Mouse (Mus musculus): Measurements from ENCODE around the gene Zfp672.
"Not testable (repeated sequence)": the region's sequence is repeated elsewhere in the genome, so short reads cannot be mapped to it uniquely, and the experiment has no call there.

Zfp672 gene

GRCm38 (mm10) chr11:58330276-58331148, at the start of gene Zfp672, which contains the start of gene Sh3bp5l:
Gene Zfp672 (minus strand): TSS chr11:58330339.
Gene Sh3bp5l (plus strand): TSS chr11:58330724.
- ChIA-PET CTCF (interaction anchor here (0.6 to 1.6 kb wide), 15 partner anchors 11 to 891 kb away, joined by 3 to 8 read pairs (median 3); no protein-coding TSS in a partner anchor), POLR2A (interaction anchor here (0.6 to 3.4 kb wide), 56 partner anchors 8 to 1119 kb away, joined by 3 to 39 read pairs (median 4); partner anchors contain the start of genes Zfp692 (in 3 of the 4), Hist3h2a (in 2 of the 4), Trim11 (in 2 of the 4) and Trim17 (in 2 of the 4))

- ChIA-PET POLR2A (no interaction called here), CTCF (interaction anchor here in 1 of 4 experiments (1.6 kb wide), 1 partner anchor 27 kb away, joined by 4 read pairs; no protein-coding TSS in a partner anchor)
Observed at GRCm38 (mm10) chr11:58379516-58379915, 49.4 kb upstream of the Zfp672 start.

- POLR2A ChIA-PET: interaction anchor here in 1 of 4 experiments (0.6 kb wide), 1 partner anchor 1105 kb away, joined by 5 read pairs; no protein-coding TSS in a partner anchor
- CTCF ChIA-PET: no interaction called here
Observed at GRCm38 (mm10) chr11:58378763-58379278, 48.7 kb upstream of the Zfp672 start, which contains the start of gene Lypd8. Gene Lypd8 (plus strand): TSS chr11:58379043.

DNA sequence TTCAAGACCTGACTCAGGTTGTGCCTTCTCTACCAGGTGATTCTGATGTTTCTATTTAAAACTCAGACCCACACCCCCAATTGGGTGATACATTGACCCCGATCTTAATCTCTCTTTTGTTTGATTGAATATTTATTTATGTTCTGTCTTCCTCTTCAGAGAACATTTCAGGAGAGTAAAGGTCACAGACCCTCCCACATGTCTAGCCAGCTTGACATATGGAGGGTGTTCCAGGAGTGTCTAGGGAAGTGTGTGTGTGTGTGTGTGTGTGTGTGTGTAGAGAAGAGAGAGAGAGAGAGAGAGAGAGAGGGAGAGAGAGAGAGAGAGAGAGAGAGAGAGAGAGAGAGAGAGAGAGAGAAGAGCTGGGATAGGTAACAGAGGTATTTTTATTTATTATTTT, 47.5 kb upstream of the Zfp672 start:
- CTCF ChIA-PET: interaction anchor here in 2 of 4 experiments (0.6 kb wide), 3 partner anchors 108 to 438 kb away, joined by 3 to 5 read pairs (median 4); no protein-coding TSS in a partner anchor

DNA sequence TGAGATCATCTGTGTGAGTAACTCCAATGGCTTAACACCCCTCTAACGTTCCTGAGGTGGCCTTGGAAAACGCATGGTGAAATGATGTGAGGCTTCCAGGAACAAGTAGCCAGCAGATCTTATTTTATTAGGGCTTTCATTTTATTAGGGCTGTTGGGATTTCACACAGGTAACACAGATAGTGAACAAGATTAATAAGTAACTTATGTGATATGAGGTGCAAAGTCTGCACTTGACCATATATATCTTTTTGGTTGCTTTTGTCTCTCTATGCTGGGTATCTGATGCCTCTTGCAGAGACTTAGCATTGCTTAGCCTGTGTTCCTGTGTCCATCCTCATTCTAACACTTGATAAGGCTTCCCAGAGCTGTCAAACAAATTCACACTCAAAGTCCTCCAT, 47.1 kb upstream of the Zfp672 start:
- POLR2A ChIA-PET: interaction anchor here in 1 of 4 experiments (0.6 kb wide), 1 partner anchor 364 kb away, joined by 3 read pairs; no protein-coding TSS in a partner anchor
- CTCF ChIA-PET: no interaction called here

More for the DNA sequence above, 47.5 kb upstream of the Zfp672 start:
- POLR2A ChIA-PET: interaction anchor here in 1 of 4 experiments (0.6 kb wide), 1 partner anchor 364 kb away, joined by 3 read pairs; no protein-coding TSS in a partner anchor

DNA sequence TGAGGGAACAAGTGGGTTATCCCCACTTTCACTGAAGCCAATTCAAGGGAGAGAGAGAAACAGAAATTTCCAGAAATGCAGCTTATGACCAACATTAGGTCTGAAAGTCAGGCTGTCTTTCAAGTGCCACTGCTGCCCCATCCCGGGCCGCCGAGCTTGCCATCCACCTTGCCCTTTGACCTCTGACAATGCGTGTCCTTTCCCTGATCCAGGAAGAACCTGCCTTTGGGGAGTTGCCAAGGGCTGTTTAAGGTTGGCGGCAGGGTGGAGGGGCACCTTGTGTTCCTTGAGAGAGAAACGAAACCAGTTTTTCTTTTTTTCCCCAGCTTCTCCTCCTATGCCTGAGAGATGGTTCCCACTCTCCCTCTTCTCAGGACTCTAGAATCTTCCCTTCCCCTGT, 36.1 kb upstream of the Zfp672 start:
- CTCF ChIA-PET, POLR2A ChIA-PET: not testable (repeated sequence)

GRCm38 (mm10) chr11:58364454-58364853, 34.3 kb upstream of the Zfp672 start:
- CTCF ChIA-PET: interaction anchor here in 1 of 4 experiments (1.0 kb wide), 1 partner anchor 12 kb away, joined by 3 read pairs; no protein-coding TSS in a partner anchor
- POLR2A ChIA-PET: no interaction called here

GRCm38 (mm10) chr11:58362562-58362961, 32.4 kb upstream of the Zfp672 start:
- CTCF ChIA-PET: interaction anchor here in 2 of 4 experiments (0.5 to 1.1 kb wide), 3 partner anchors 9 to 161 kb away, joined by 3 read pairs; no protein-coding TSS in a partner anchor
- POLR2A ChIA-PET: not testable (repeated sequence)

- CTCF ChIA-PET: interaction anchor here in 2 of 4 experiments (0.6 kb wide), 2 partner anchors 15 to 1754 kb away, joined by 3 read pairs; no protein-coding TSS in a partner anchor
Observed at GRCm38 (mm10) chr11:58357844-58358534, 27.9 kb upstream of the Zfp672 start.

GRCm38 (mm10) chr11:58357042-58357441, 26.9 kb upstream of the Zfp672 start:
- ChIA-PET CTCF (interaction anchor here in 1 of 4 experiments (0.6 kb wide), 1 partner anchor 1755 kb away, joined by 3 read pairs; no protein-coding TSS in a partner anchor), POLR2A (interaction anchor here in 1 of 4 experiments (1.6 kb wide), 1 partner anchor 118 kb away, joined by 3 read pairs; no protein-coding TSS in a partner anchor)

More at GRCm38 (mm10) chr11:58357844-58358534, 27.9 kb upstream of the Zfp672 start:
- POLR2A ChIA-PET: interaction anchor here in 1 of 4 experiments (0.6 to 1.2 kb wide), 4 partner anchors 10 to 48 kb away, joined by 3 read pairs; partner anchors contain the start of genes Sh3bp5l and Zfp672

GRCm38 (mm10) chr11:58354927-58355326, 24.8 kb upstream of the Zfp672 start:
- ChIA-PET CTCF (interaction anchor here in 2 of 4 experiments (0.7 to 1.0 kb wide), 2 partner anchors 116 kb away, joined by 3 to 6 read pairs; no protein-coding TSS in a partner anchor), POLR2A (interaction anchor here in 1 of 4 experiments (0.8 kb wide), 1 partner anchor 290 kb away, joined by 4 read pairs; no protein-coding TSS in a partner anchor)

GRCm38 (mm10) chr11:58354476-58354875, 24.3 kb upstream of the Zfp672 start:
- ChIA-PET CTCF (interaction anchor here in 2 of 4 experiments (0.7 to 1.0 kb wide), 2 partner anchors 116 kb away, joined by 3 to 6 read pairs; no protein-coding TSS in a partner anchor), POLR2A (interaction anchor here in 2 of 4 experiments (0.6 to 0.8 kb wide), 2 partner anchors 25 to 290 kb away, joined by 4 read pairs; no protein-coding TSS in a partner anchor)

DNA sequence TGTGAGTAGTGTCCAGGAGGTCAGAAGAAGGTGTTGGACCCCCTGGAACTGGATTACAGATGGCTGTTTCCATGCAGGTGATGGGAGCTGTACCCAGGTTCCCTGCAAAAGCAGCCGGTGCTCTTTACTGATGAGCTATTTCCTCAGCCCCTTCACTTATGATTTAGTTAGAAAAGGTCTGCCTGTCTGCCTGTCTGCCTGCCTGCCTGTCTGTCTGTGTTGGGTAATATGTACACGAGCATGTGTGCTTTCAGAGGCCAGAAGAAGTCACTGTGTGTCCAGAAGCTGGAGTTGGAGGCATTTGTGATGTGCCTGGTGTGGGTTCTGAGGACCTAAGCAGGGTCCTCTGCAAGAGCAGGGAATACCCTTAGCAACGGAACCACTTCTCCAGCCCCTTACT, 23.6 kb upstream of the Zfp672 start:
- POLR2A ChIA-PET: no interaction called here
- CTCF ChIA-PET: interaction anchor here (0.6 to 2.2 kb wide), 17 partner anchors 12 to 738 kb away, joined by 3 to 14 read pairs (median 3); no protein-coding TSS in a partner anchor

DNA sequence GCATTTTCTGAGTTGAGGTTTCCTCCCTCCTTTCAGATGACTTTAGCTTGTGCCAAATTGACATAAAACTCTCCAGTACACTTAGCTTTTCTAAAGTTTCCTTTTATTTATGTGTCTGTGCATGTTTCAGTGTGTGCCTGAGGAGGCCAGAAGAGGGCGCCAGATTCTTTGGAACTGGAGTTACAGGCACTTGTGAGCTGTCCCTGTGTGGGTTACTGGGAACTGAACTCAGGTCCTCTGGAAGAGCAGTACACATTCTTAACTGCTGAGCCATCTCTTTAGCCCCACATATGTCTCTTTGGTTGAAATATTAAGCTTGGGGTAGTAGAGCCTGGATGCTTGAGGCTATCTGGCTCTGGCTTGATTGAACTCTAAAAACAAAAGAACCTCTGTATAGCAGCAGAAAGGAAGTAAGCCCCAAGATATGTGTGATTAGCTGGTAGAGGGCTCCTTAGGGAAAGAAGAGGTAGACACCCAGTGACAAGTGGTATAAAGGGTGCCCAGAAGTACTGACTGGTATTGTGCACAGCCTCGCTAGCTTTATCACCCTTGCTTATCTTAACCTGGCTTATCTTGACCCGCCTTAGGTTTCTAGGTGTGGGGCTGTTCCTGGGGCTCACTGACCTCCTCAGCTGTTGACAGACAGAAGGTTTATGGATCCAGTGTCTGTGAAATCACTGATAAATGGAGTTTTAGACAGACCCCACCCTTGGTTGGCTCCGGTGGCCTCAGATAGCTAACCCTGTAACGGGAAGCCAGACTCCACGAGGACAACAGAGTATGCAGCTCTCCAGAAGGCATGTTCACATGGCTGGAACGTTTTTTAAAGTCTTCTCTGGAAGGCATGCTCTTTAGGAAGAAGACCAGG, 22.8 kb upstream of the Zfp672 start:
- ChIA-PET CTCF (interaction anchor here (0.5 to 2.2 kb wide), 58 partner anchors 9 to 739 kb away, joined by 3 to 14 read pairs (median 3); partner anchors contain the start of gene Trim58 (in 3 of the 4)), POLR2A (interaction anchor here in 3 of 4 experiments (0.5 to 1.1 kb wide), 6 partner anchors 11 to 650 kb away, joined by 3 to 6 read pairs (median 4); partner anchors contain the start of genes Sh3bp5l (in 1 of the 3) and Zfp672 (in 1 of the 3))

DNA sequence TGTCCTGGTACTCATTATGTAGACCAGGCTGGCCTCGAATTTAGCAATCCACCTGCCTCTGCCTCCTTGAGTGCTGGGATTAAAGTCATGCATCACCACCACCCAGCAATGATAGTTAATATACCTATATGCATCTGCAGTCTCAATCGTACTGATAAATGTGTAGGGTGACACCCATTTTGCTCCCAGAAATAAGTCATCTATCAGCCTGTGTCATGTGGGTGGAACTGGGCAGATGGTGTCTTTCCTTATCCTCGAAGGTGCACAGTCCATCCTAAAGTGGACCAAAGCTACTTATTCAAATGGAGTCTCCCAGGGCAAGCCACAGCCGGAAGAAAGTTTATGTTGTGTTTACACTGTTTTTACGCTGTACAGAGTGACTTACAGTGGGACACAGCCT, 21.0 kb upstream of the Zfp672 start:
- CTCF ChIA-PET: no interaction called here
- POLR2A ChIA-PET: interaction anchor here in 1 of 4 experiments (0.7 to 1.1 kb wide), 4 partner anchors 16 to 216 kb away, joined by 3 to 4 read pairs (median 3); partner anchors contain the start of genes Sh3bp5l and Zfp672

GRCm38 (mm10) chr11:58350628-58351027, 20.5 kb upstream of the Zfp672 start:
- ChIA-PET CTCF (interaction anchor here in 1 of 4 experiments (1.1 to 1.6 kb wide), 2 partner anchors 49 to 61 kb away, joined by 3 to 7 read pairs; no protein-coding TSS in a partner anchor), POLR2A (interaction anchor here in 1 of 4 experiments (0.7 to 1.1 kb wide), 4 partner anchors 15 to 216 kb away, joined by 3 to 4 read pairs (median 3); partner anchors contain the start of genes Sh3bp5l and Zfp672)

All from embryonic stem cell, embryonic (primary cell).